Mouse (Mus musculus): ENCODE data around the gene Lonp2. TPM values are rescaled to one million over a fixed set of nuclear protein-coding genes. Genes with fewer than 3 reads are reported as not detected.

The Lonp2 gene
- polyA plus RNA-seq, 1 experiment from 2014 or later: 67.9 TPM

DNA sequence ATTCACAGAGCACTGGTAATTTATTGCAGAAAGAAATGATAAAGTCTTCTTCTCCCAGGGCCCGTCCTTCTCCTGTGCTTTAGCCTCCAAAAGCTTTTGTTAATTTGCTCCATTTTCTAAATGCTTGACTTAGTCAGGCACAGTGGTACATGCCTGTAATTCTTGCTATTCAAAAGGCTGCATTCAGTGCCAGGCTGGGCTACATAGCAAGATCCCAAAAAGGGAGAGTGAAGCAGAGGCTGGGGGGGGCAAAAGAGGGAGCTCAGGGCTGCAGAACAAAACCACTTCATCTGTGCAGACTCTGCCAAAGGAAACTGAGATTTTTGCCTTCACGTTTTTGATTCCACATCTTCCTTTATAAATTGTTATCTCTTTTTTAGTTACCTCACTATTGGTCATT, 28.7 kb downstream of the Lonp2 start:
- Histone ChIP-seq H3K4me3 (replicated peaks; ENCODE audit: low read depth, low read length) (no peak overlapping the region), H3K4me1 (replicated peaks; ENCODE audit: insufficient read depth, low read length) (no peaks in the 10 kb centered on the region), H3K27ac (no peak overlapping the region), H3K27me3 (ENCODE audit: insufficient read depth, low read length) (no peaks in the 10 kb centered on the region), H3K4me2 (ENCODE audit: low read length) (no peak overlapping the region), H3K9ac (ENCODE audit: low read depth, low read length) (no peak overlapping the region), H3K9me3 (replicated peaks; ENCODE audit: low read length) (no peaks in the 10 kb centered on the region), H3K36me3 (ENCODE audit: insufficient read depth, low read length) (0 out of 2 replicates have a peak, but pooled peaks cover 4% of the 10 kb centered on the region)
- TF ChIP-seq CTCF (IDR thresholded peaks at IDR 0.05; ENCODE audit: low read depth): no peak
- no peak for ATAC-seq (replicated peaks; ENCODE audit: low FRiP score, low read depth)
- DNase-seq (ENCODE audit: low spot score): no peak
- 83% methylated on average over 2 of the region's 2 CpGs for WGBS

DNA sequence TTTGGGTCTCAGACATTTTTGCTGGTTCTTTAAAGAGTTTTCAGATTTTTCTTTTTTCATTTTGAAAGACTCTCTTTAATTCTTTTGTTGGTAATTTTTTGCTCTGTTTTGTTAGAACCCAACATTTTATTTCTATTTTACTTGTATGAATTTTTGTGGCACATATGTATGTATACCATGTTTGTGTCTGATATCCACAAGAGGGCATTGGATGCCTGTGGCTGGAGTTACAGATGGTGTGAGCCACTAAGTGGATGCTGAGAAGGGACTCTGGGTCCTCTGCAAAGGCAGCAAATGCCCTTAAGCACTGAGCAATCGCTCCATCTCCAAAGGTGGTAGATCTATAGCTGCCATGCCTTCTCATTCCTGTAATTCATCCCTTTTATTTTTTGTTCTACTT, 30.7 kb downstream of the Lonp2 start:
- Histone ChIP-seq H3K4me2 (ENCODE audit: low read length) (no peak overlapping the region), H3K36me3 (ENCODE audit: insufficient read depth, low read length) (0 out of 2 replicates have a peak, but pooled peaks cover 8% of the 10 kb centered on the region), H3K27me3 (ENCODE audit: insufficient read depth, low read length) (no peaks in the 10 kb centered on the region), H3K9me3 (replicated peaks; ENCODE audit: low read length) (no peaks in the 10 kb centered on the region), H3K9ac (ENCODE audit: low read depth, low read length) (no peak overlapping the region), H3K4me1 (replicated peaks; ENCODE audit: insufficient read depth, low read length) (no peaks in the 10 kb centered on the region), H3K4me3 (replicated peaks; ENCODE audit: low read depth, low read length) (no peak overlapping the region), H3K27ac (no peak overlapping the region)
- TF ChIP-seq CTCF (IDR thresholded peaks at IDR 0.05; ENCODE audit: low read depth): peak; percentile 40; the same call in 1 of the 2 replicates
- ATAC-seq (replicated peaks; ENCODE audit: low FRiP score, low read depth) (no peak), DNase-seq (ENCODE audit: low spot score) (no peak)
- 100% methylated on average over 1 of the region's 1 CpGs for WGBS

DNA sequence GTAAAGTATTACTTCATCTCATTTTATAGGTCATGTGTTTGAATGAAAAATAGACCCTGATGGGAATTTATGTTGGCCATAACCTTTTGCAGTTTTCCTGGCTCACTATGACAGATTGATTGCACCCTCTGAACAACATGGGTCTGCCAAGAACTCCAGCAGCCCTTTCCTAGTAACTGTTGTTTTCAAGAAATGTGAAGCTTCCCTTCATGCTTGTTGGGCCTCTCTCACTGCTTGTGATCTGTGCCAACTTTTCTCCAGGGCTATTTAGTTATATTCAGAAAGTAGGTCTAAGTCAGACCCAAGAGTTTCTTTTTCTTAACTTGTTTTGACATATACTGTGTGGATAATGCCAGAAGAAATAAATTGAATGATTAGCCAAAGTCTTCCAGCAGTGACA, 44.9 kb downstream of the Lonp2 start:
- peak; percentile 49; the same call in 1 of the 2 replicates for ATAC-seq (replicated peaks; ENCODE audit: low FRiP score, low read depth)
- H3K27ac ChIP-seq: no peak overlapping the region; the same call in 1 of the 2 replicates
- peak; percentile 93 for DNase-seq (ENCODE audit: low spot score)

GRCm38 (mm10) chr8:86669259-86669658, 45.4 kb downstream of the Lonp2 start:
- ATAC-seq (replicated peaks; ENCODE audit: low FRiP score, low read depth) (no peak), DNase-seq (ENCODE audit: low spot score) (peak; percentile 71)
- Histone ChIP-seq H3K4me3 (replicated peaks; ENCODE audit: low read depth, low read length) (no peak overlapping the region), H3K36me3 (ENCODE audit: insufficient read depth, low read length) (peaks cover 17% of the 10 kb centered on the region; the same call in 1 of the 2 replicates), H3K4me1 (replicated peaks; ENCODE audit: insufficient read depth, low read length) (no peaks in the 10 kb centered on the region), H3K27ac (no peak overlapping the region; the same call in 1 of the 2 replicates), H3K9ac (ENCODE audit: low read depth, low read length) (no peak overlapping the region), H3K27me3 (ENCODE audit: insufficient read depth, low read length) (no peaks in the 10 kb centered on the region), H3K4me2 (ENCODE audit: low read length) (no peak overlapping the region), H3K9me3 (replicated peaks; ENCODE audit: low read length) (no peaks in the 10 kb centered on the region)
- WGBS: 57% methylated on average over 4 of the region's 4 CpGs
- no peak for TF ChIP-seq CTCF (IDR thresholded peaks at IDR 0.05; ENCODE audit: low read depth)

More for the DNA sequence above, 44.9 kb downstream of the Lonp2 start:
- H3K9me3 ChIP-seq (replicated peaks; ENCODE audit: low read length): no peaks in the 10 kb centered on the region
- H3K4me1 ChIP-seq (replicated peaks; ENCODE audit: insufficient read depth, low read length): no peaks in the 10 kb centered on the region
- no peaks in the 10 kb centered on the region for H3K27me3 ChIP-seq (ENCODE audit: insufficient read depth, low read length)
- H3K4me2 ChIP-seq (ENCODE audit: low read length): no peak overlapping the region
- no peak overlapping the region for H3K4me3 ChIP-seq (replicated peaks; ENCODE audit: low read depth, low read length)
- peaks cover 13% of the 10 kb centered on the region; the same call in 1 of the 2 replicates for H3K36me3 ChIP-seq (ENCODE audit: insufficient read depth, low read length)
- TF ChIP-seq CTCF (IDR thresholded peaks at IDR 0.05; ENCODE audit: low read depth): no peak
- H3K9ac ChIP-seq (ENCODE audit: low read depth, low read length): no peak overlapping the region

- WGBS: 67% methylated on average over 3 of the region's 3 CpGs
- Histone ChIP-seq H3K4me3 (replicated peaks; ENCODE audit: low read depth, low read length) (no peak overlapping the region), H3K27ac (no peak overlapping the region), H3K9me3 (replicated peaks; ENCODE audit: low read length) (no peaks in the 10 kb centered on the region), H3K4me2 (ENCODE audit: low read length) (no peak overlapping the region), H3K36me3 (ENCODE audit: insufficient read depth, low read length) (0 out of 2 replicates have a peak, but pooled peaks cover 11% of the 10 kb centered on the region), H3K9ac (ENCODE audit: low read depth, low read length) (no peak overlapping the region), H3K4me1 (replicated peaks; ENCODE audit: insufficient read depth, low read length) (no peaks in the 10 kb centered on the region), H3K27me3 (ENCODE audit: insufficient read depth, low read length) (no peaks in the 10 kb centered on the region)
- no peak for DNase-seq (ENCODE audit: low spot score)
- no peak for TF ChIP-seq CTCF (IDR thresholded peaks at IDR 0.05; ENCODE audit: low read depth)
- ATAC-seq (replicated peaks; ENCODE audit: low FRiP score, low read depth): no peak
Measured at GRCm38 (mm10) chr8:86686629-86687028, 62.8 kb downstream of the Lonp2 start.

- no peak for TF ChIP-seq CTCF (IDR thresholded peaks at IDR 0.05; ENCODE audit: low read depth)
- DNase-seq (ENCODE audit: low spot score): no peak
- WGBS: 91% methylated on average over 1 of the region's 1 CpGs
- Histone ChIP-seq H3K4me1 (replicated peaks; ENCODE audit: insufficient read depth, low read length) (no peaks in the 10 kb centered on the region), H3K4me2 (ENCODE audit: low read length) (no peak overlapping the region), H3K9ac (ENCODE audit: low read depth, low read length) (no peak overlapping the region), H3K36me3 (ENCODE audit: insufficient read depth, low read length) (peaks cover 9% of the 10 kb centered on the region; the same call in 1 of the 2 replicates), H3K27me3 (ENCODE audit: insufficient read depth, low read length) (no peaks in the 10 kb centered on the region), H3K9me3 (replicated peaks; ENCODE audit: low read length) (no peaks in the 10 kb centered on the region), H3K27ac (no peak overlapping the region), H3K4me3 (replicated peaks; ENCODE audit: low read depth, low read length) (no peak overlapping the region)
- ATAC-seq (replicated peaks; ENCODE audit: low FRiP score, low read depth): no peak
Measured at GRCm38 (mm10) chr8:86692107-86692506, 68.3 kb downstream of the Lonp2 start.

GRCm38 (mm10) chr8:86694011-86694410, 70.2 kb downstream of the Lonp2 start:
- no peaks in the 10 kb centered on the region for H3K9me3 ChIP-seq (replicated peaks; ENCODE audit: low read length)

More at GRCm38 (mm10) chr8:86694011-86694410, 70.2 kb downstream of the Lonp2 start:
- 71% methylated on average over 1 of the region's 1 CpGs for WGBS
- ATAC-seq (replicated peaks; ENCODE audit: low FRiP score, low read depth) (no peak), DNase-seq (ENCODE audit: low spot score) (no peak)
- no peak for TF ChIP-seq CTCF (IDR thresholded peaks at IDR 0.05; ENCODE audit: low read depth)
- Histone ChIP-seq H3K4me1 (replicated peaks; ENCODE audit: insufficient read depth, low read length) (no peaks in the 10 kb centered on the region; the same call in 1 of the 2 replicates), H3K4me3 (replicated peaks; ENCODE audit: low read depth, low read length) (no peak overlapping the region), H3K36me3 (ENCODE audit: insufficient read depth, low read length) (peaks cover 3% of the 10 kb centered on the region; the same call in 1 of the 2 replicates), H3K9ac (ENCODE audit: low read depth, low read length) (no peak overlapping the region), H3K27me3 (ENCODE audit: insufficient read depth, low read length) (no peaks in the 10 kb centered on the region), H3K27ac (no peak overlapping the region), H3K4me2 (ENCODE audit: low read length) (no peak overlapping the region)
